Mouse (Mus musculus): Measurements from ENCODE around the gene Cenpf. TPM values are rescaled to one million over a fixed set of nuclear protein-coding genes. Genes with fewer than 3 reads are reported as not detected.

Gene Cenpf
- polyA plus RNA-seq, 1 experiment, result 169 TPM

DNA sequence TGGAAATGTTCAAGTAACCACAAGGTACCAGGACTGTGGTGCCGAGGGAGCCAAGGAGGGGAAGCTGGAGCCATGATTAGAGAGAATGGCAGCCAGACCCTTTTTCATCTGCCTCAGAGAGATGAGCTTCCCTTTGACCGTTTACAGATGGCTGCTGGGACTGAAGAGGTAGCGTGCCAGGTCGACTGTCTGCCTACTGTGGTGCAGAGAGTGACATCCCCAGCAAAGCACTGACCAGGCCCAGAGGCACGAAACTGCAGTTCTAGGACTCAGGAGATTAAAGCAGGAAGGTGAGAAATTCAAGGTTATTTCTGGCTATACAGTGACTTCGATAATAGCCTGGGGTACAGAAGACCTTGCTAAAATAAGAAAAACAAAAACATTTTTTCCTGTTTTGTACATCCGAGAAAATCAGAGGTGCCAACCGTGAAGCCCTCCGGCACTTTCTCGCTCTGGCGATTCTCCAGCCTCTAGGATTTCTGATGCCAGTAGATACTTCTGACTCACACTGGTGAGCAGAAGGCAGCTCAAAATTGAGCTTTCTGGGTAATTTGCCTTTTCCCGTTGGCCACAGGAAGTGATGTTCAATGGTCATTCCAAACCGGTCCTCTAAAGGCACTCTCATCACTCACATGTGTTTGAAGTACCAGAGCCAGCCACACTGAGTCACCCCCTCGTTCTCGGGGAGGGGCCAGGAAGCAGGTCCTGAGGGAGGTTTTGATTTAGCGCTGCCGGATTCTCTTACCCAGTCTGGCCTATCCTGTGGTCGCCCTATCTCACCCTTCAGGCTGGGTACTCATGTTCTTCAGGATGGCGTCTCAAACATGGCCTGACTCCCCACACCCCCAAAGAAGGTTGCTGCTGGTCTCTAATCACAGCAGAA, 28.3 kb upstream of the Cenpf start:
- TF ChIP-seq EP300 (IDR thresholded peaks at IDR 0.05; ENCODE audit: insufficient read depth, low read depth, low read length) (no peak), CTCF (IDR thresholded peaks at IDR 0.05; ENCODE audit: low read depth, low read length) (no peak), POLR2A (IDR thresholded peaks at IDR 0.05; ENCODE audit: insufficient read depth, low read length) (no peak)
- no peaks in the 10 kb centered on the region for H3K4me1 ChIP-seq (ENCODE audit: control insufficient read depth, insufficient read depth, low read length)
- H3K9ac ChIP-seq (ENCODE audit: low read depth, poor library complexity, severe bottlenecking), result no peak overlapping the region
- H3K9me3 ChIP-seq (replicated peaks; ENCODE audit: control insufficient read depth, insufficient read depth, low read length, poor library complexity, severe bottlenecking), result no peaks in the 10 kb centered on the region
- H3K27me3 ChIP-seq (ENCODE audit: control insufficient read depth, insufficient read depth, low read length, poor library complexity, severe bottlenecking), result no peaks in the 10 kb centered on the region
- no peak overlapping the region for H3K27ac ChIP-seq (ENCODE audit: insufficient read depth, low read length)
- no peak overlapping the region for H3K4me3 ChIP-seq (ENCODE audit: low read depth, low read length)
- no peaks in the 10 kb centered on the region for H3K36me3 ChIP-seq (ENCODE audit: control insufficient read depth, insufficient read depth, low read length, poor library complexity, severe bottlenecking)

DNA sequence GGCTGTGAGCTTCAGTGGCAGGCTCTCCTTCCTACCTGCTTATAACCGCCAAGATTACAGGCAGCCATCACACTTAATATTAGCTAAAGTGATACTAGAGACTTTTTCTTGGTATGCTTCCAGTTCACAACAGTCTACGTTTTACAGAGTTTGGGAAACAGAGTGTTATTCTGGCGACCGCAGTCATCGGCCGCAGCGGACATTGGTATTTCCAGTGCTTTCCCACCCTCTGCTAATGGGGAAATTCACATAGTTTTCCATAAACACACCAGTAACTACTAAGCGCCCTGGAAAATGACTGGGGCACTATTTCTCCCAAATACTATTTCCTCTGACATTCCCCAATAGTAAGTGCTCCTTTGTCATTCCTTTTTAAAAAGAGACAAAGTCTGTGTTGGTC, 21.1 kb upstream of the Cenpf start:
- Histone ChIP-seq H3K27me3 (ENCODE audit: control insufficient read depth, insufficient read depth, low read length, poor library complexity, severe bottlenecking) (no peaks in the 10 kb centered on the region), H3K9me3 (replicated peaks; ENCODE audit: control insufficient read depth, insufficient read depth, low read length, poor library complexity, severe bottlenecking) (no peaks in the 10 kb centered on the region), H3K27ac (ENCODE audit: insufficient read depth, low read length) (no peak overlapping the region), H3K4me1 (ENCODE audit: control insufficient read depth, insufficient read depth, low read length) (no peaks in the 10 kb centered on the region), H3K36me3 (ENCODE audit: control insufficient read depth, insufficient read depth, low read length, poor library complexity, severe bottlenecking) (no peaks in the 10 kb centered on the region), H3K4me3 (ENCODE audit: low read depth, low read length) (no peak overlapping the region), H3K9ac (ENCODE audit: low read depth, poor library complexity, severe bottlenecking) (no peak overlapping the region)
- no peak for TF ChIP-seq POLR2A (IDR thresholded peaks at IDR 0.05; ENCODE audit: insufficient read depth, low read length)
- no peak for TF ChIP-seq CTCF (IDR thresholded peaks at IDR 0.05; ENCODE audit: low read depth, low read length)
- no peak for TF ChIP-seq EP300 (IDR thresholded peaks at IDR 0.05; ENCODE audit: insufficient read depth, low read depth, low read length)

GRCm38 (mm10) chr1:189707419-189707818, 19.5 kb upstream of the Cenpf start:
- no peaks in the 10 kb centered on the region for H3K27me3 ChIP-seq (ENCODE audit: control insufficient read depth, insufficient read depth, low read length, poor library complexity, severe bottlenecking)
- H3K4me1 ChIP-seq (ENCODE audit: control insufficient read depth, insufficient read depth, low read length), result no peaks in the 10 kb centered on the region
- H3K36me3 ChIP-seq (ENCODE audit: control insufficient read depth, insufficient read depth, low read length, poor library complexity, severe bottlenecking), result no peaks in the 10 kb centered on the region
- no peak overlapping the region for H3K9ac ChIP-seq (ENCODE audit: low read depth, poor library complexity, severe bottlenecking)
- H3K9me3 ChIP-seq (replicated peaks; ENCODE audit: control insufficient read depth, insufficient read depth, low read length, poor library complexity, severe bottlenecking), result no peaks in the 10 kb centered on the region
- H3K4me3 ChIP-seq (ENCODE audit: low read depth, low read length), result no peak overlapping the region
- no peak for TF ChIP-seq CTCF (IDR thresholded peaks at IDR 0.05; ENCODE audit: low read depth, low read length)
- no peak for TF ChIP-seq POLR2A (IDR thresholded peaks at IDR 0.05; ENCODE audit: insufficient read depth, low read length)
- TF ChIP-seq EP300 (IDR thresholded peaks at IDR 0.05; ENCODE audit: insufficient read depth, low read depth, low read length), result no peak
- H3K27ac ChIP-seq (ENCODE audit: insufficient read depth, low read length), result no peak overlapping the region

GRCm38 (mm10) chr1:189707014-189707413, 19.1 kb upstream of the Cenpf start:
- no peaks in the 10 kb centered on the region for H3K4me1 ChIP-seq (ENCODE audit: control insufficient read depth, insufficient read depth, low read length)
- no peak overlapping the region for H3K9ac ChIP-seq (ENCODE audit: low read depth, poor library complexity, severe bottlenecking)

DNA sequence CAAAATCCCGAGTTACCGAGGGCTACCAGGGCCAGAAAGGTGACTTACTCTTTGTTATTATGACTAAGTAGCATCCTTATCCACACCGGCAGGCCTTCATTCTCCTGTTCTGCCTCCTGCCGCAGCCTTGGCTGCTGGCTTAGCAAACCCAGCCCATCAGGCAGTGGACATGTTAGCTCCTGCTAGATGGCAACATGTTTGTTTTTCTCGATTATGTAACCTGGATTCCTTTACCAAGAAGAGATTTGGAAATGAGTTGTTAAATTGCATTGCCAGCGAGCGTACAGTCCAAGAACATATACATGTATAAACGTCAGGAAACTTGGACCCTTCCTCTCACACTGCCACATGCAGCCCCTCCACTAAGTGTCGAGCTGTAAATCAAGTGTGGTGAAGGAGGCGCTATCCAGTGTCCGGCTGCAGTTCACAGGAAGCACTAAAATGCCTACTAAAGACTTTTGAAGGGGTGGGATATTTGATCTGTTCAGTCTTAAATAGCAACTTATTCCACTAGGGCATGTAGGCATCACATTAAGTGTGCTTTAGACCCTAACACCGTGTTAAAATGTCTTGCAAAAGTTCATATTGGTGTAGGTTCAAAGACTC, 18.3 kb upstream of the Cenpf start:
- H3K27ac ChIP-seq (ENCODE audit: insufficient read depth, low read length), result no peak overlapping the region
- H3K27me3 ChIP-seq (ENCODE audit: control insufficient read depth, insufficient read depth, low read length, poor library complexity, severe bottlenecking), result no peaks in the 10 kb centered on the region
- no peak overlapping the region for H3K9ac ChIP-seq (ENCODE audit: low read depth, poor library complexity, severe bottlenecking)

More at GRCm38 (mm10) chr1:189707014-189707413, 19.1 kb upstream of the Cenpf start:
- Histone ChIP-seq H3K9me3 (replicated peaks; ENCODE audit: control insufficient read depth, insufficient read depth, low read length, poor library complexity, severe bottlenecking) (no peaks in the 10 kb centered on the region), H3K36me3 (ENCODE audit: control insufficient read depth, insufficient read depth, low read length, poor library complexity, severe bottlenecking) (no peaks in the 10 kb centered on the region), H3K4me3 (ENCODE audit: low read depth, low read length) (no peak overlapping the region), H3K27ac (ENCODE audit: insufficient read depth, low read length) (no peak overlapping the region), H3K27me3 (ENCODE audit: control insufficient read depth, insufficient read depth, low read length, poor library complexity, severe bottlenecking) (no peaks in the 10 kb centered on the region)
- TF ChIP-seq CTCF (IDR thresholded peaks at IDR 0.05; ENCODE audit: low read depth, low read length) (no peak), POLR2A (IDR thresholded peaks at IDR 0.05; ENCODE audit: insufficient read depth, low read length) (no peak), EP300 (IDR thresholded peaks at IDR 0.05; ENCODE audit: insufficient read depth, low read depth, low read length) (no peak)

DNA sequence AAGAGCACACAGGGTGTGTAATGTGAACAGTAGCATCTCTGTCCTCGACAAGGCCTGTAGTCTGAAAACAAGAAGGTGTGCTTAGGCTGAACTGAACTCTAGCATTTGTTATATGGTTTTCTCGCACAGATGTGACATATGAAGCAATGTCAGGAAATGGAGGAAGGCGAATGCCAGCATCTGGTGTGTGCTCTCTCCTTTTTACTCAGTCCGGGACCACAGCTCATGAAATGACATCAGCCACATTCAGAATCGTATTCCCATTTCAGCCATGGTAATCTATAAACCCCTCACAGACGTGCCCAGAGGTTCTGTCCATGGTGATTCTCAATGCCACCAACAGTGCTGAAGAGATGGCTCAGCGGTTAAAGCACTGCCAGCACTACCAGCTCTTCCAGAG, 15.7 kb upstream of the Cenpf start:
- no peaks in the 10 kb centered on the region for H3K36me3 ChIP-seq (ENCODE audit: control insufficient read depth, insufficient read depth, low read length, poor library complexity, severe bottlenecking)
- H3K4me1 ChIP-seq (ENCODE audit: control insufficient read depth, insufficient read depth, low read length), result no peaks in the 10 kb centered on the region
- H3K9ac ChIP-seq (ENCODE audit: low read depth, poor library complexity, severe bottlenecking), result no peak overlapping the region
- no peak overlapping the region for H3K4me3 ChIP-seq (ENCODE audit: low read depth, low read length)
- TF ChIP-seq POLR2A (IDR thresholded peaks at IDR 0.05; ENCODE audit: insufficient read depth, low read length), result no peak
- no peak for TF ChIP-seq EP300 (IDR thresholded peaks at IDR 0.05; ENCODE audit: insufficient read depth, low read depth, low read length)
- no peak for TF ChIP-seq CTCF (IDR thresholded peaks at IDR 0.05; ENCODE audit: low read depth, low read length)
- H3K27me3 ChIP-seq (ENCODE audit: control insufficient read depth, insufficient read depth, low read length, poor library complexity, severe bottlenecking), result no peaks in the 10 kb centered on the region
- H3K27ac ChIP-seq (ENCODE audit: insufficient read depth, low read length), result no peak overlapping the region
- no peaks in the 10 kb centered on the region for H3K9me3 ChIP-seq (replicated peaks; ENCODE audit: control insufficient read depth, insufficient read depth, low read length, poor library complexity, severe bottlenecking)

More for the DNA sequence above, 18.3 kb upstream of the Cenpf start:
- no peak overlapping the region for H3K4me3 ChIP-seq (ENCODE audit: low read depth, low read length)
- H3K36me3 ChIP-seq (ENCODE audit: control insufficient read depth, insufficient read depth, low read length, poor library complexity, severe bottlenecking), result no peaks in the 10 kb centered on the region
- no peaks in the 10 kb centered on the region for H3K4me1 ChIP-seq (ENCODE audit: control insufficient read depth, insufficient read depth, low read length)
- no peaks in the 10 kb centered on the region for H3K9me3 ChIP-seq (replicated peaks; ENCODE audit: control insufficient read depth, insufficient read depth, low read length, poor library complexity, severe bottlenecking)
- no peak for TF ChIP-seq EP300 (IDR thresholded peaks at IDR 0.05; ENCODE audit: insufficient read depth, low read depth, low read length)
- no peak for TF ChIP-seq CTCF (IDR thresholded peaks at IDR 0.05; ENCODE audit: low read depth, low read length)
- TF ChIP-seq POLR2A (IDR thresholded peaks at IDR 0.05; ENCODE audit: insufficient read depth, low read length), result no peak

Measured in ES-Bruce4 (cell line).